Mouse (Mus musculus) kidney, adult 2 months (tissue): ENCODE data around the gene A530016L24Rik.

Experiments
- CTCF ChIP-seq: fragments of 200-500 bp; conservative IDR thresholded peaks from 2 replicates; pipeline ENCODE4 v1.5.1; 2011; ENCODE audit warnings: low read depth, mild to moderate bottlenecking, control low read depth, low read length, moderate library complexity, mixed read lengths; ENCODE audit not compliant: insufficient read depth, insufficient read length
- POLR2A ChIP-seq: fragments of 200-500 bp; IDR thresholded peaks from one replicate; pipeline ENCODE4 v1.6.1; 2011; ENCODE audit warnings: low read depth, low read length, control low read depth

GRCm38 (mm10) chr12:112549287-112549686 is 60.0 kb downstream of the A530016L24Rik start:
- TF ChIP-seq CTCF (no peak), POLR2A (no peak)
